Mouse (Mus musculus): ENCODE results near the gene Tle4.
A peak's percentile ranks its signal among the peaks of the same experiment; 100 is the strongest.

Gene Tle4

DNA sequence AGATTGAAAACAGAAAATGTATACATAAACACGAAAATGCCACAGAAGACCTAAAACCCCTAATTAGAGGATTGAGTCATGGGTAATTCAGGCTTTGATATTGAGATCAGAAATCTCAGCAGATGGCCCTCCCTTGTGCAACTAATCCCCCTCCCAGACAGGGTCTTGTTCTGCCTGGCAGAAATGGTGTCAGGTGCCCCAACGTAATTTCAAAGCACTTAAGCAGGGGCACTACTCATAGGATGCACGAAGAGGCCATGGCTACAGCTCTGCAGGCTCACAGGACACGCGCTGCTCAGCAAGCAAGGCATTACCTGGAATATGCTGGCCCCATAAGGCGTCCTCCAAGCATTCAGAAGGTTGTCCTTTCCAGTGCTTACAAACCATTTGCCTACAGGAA, 146.5 kb downstream of the Tle4 start:
- peak; percentile 57 for DNase-seq

DNA sequence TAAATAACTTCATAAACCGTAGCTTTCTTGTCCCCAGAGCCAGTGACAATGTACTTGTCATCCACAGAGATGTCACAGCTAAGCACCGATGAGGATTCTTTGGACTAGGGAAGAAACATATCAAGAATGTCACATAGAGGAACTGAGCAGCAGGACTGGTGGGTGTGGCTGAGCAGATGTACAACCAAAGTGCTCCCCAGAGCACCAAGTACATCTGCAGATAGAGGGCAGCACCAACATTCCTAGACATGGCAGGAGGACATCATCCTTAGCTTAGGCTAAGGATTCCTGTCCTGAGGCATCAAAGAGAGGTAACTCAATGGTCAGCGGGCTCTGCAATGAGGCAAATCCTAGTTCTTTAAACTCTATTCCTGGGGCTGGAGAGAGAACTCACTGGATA, 148.1 kb downstream of the Tle4 start:
- DNase-seq: peak; percentile 33

DNA sequence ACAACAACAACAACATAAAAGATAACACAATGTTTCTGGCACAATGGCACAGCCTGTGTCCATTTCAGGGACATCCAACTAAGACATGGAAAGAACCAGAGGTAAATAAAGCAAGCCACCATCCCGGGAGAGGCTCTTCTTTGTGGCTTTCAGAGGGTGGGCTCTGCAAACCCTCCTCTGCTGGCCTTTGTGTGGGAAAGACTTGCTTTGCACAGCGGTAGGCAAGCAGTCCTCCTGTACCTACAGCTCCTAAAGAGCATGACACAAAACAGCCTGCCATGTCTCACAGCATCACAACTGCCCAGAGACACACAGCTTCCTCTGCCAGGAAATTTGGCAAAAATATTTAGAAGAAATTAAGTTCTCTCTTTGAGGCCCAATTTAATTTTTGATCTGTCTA, 149.3 kb downstream of the Tle4 start:
- no peak for DNase-seq

DNA sequence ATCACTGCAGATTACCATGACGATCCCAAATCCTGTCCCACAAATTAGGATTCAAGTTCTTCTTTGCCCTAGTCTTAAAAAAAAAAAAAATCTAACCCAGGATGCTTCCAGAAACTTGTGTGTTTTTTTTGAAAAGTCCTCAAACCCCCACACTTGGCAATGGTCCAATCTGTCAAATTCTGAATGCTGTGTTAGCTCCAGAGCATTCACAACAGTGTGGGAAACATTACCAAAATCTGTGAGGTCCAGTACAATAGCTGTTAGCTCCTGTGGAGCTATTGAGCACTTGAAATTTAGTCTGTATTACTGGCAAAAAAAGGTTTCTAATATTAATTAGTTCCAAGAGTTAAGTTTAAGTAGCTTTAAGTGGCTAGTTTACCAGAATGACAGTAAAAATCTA, 150.4 kb downstream of the Tle4 start:
- peak; percentile 34 for DNase-seq

DNA sequence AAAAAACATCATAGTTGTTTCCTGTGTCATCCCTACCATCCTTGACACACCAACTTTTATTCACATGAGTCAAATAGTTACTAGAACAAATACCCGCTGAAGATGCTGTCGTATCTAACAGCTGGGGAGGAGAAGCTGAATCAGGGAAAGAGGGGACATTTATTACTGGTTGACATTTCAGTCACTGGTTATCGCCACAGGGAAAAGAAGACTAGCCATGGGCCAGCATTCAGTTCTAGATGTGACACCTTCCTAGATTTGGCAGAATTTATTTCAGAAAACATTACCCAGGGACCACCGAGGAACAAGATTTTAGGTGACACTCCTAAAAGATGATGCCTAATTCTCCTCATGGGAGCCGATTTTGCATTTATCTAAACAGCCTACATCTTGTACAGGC, 156.0 kb downstream of the Tle4 start:
- no peak for DNase-seq

DNA sequence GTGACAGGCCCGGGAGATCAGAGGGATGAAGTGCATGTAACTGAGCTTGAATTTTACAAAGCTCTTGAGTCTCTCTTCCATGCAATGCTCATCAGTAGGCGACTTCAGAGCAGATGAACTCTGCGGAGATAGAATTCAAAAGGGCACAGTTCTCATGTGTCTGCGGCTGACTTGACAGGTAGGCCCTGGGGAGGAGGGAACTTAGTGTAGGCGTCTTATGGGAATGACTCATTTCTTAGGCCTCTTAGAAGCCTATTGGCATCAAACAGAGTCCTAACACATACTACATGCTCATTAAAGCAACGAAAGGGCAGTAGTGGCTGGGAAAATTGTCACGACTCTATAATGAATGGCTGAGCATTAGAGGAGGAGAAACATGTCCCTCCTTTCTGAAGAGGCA, 160.6 kb downstream of the Tle4 start:
- no peak for DNase-seq

DNA sequence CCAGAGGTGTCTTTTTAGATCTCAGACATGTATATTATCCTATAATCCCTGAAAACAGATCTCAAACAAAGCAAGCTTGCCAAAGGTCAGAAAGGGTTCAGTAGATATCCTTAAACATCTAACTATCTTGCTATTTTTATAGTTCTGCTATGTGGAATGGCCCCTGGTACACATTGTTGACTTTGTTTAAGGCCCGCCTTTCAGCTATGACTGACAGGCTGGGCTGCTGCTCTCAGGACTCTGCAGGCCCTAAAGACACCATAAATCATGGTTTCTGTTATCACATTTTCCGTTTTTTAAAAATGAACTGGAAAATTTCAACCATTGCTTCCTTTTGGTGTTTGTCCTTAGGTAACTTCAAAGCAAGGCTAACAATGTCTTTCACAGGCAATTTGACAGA, 161.3 kb downstream of the Tle4 start:
- DNase-seq: no peak

DNA sequence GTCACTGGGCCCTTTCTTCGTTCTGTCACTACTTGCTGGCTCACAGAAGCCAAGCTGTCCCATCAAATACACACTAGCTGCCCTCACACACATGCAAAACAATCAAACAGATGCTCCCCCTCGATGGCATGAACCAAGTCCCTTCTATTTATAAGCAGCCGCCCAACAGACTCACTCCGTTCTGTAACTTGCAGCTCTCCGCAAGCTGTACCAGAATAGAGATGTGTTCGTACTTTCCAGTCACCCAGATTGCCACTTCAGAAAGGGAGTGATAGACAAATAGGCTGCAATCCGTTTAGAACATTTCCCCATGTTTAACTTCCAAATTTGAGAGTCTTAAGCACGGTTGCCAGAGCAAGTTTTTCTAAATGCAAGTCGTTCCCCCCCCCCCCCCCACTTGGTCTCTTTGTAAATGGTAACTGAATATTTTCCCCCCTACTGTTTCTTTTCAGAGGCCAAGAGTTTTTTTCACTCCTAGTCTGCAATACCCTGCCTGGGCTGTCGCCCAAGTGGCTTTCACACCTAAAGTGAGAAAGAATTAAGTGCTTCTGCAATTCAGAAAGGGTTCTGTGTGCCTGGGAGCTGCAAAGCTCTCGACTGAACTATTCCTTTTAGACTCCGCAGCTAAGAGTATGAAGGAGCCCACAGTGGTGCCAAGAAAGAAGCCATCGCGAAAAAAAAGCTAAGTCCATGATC, 162.0 kb downstream of the Tle4 start:
- DNase-seq: no peak

DNA sequence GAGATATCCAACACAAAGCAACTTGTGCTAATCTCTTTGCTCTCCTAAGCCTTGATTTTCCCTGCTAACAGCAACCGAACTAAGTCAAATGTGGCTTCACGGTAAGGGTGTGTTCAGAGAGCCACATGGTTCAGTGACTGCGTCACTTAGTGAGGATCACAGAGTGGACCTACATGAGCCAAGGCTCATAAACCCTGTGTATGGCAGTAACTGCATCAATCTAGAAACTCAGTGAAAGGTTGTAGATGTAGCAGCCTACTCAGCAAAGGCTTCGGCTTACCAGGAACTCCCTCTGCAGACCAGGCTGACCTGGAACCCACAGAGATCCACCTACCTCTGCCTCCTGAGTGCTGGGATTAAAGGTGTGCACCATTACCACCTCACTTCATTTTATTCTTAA, 164.0 kb downstream of the Tle4 start:
- no peak for DNase-seq

DNA sequence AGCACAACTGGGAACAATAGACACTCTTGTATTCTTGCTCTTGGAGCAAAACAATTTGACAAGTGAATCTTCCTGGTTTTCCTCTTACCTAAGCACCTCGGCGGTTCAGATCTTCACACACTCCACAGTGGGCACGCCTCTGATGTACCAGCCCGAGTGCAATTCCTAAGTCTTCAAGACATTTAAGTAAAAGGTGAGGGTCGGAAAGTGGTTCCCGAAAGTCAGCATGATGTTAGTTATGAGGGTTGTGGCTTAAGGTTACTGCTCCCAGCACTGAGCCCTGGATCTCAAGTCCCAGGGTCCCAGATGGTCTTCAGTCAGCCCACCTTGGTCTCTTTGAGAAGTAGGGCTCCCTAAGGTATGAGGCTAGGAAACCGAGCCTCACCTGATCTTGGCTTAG, 165.4 kb downstream of the Tle4 start:
- no peak for DNase-seq

DNA sequence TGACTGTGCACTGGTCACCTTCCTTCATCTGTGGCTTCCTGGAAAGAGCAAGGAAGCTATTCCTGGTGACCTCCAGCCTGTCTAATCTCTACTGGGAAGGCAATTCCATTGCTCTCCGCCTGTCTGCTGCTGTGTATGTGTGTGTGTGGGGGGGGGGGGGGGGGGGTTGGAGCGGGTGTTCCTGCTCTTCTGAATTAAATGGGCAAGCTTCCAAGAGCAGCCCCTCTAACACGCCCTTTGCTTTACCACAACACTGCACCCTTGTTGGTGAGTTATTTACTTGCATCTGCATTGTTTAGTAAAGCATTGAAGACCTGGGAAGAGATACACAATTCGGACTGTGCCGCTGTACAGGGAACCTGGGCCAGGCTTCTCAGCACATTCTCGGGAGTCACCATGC, 170.9 kb downstream of the Tle4 start:
- peak; percentile 24 for DNase-seq

DNA sequence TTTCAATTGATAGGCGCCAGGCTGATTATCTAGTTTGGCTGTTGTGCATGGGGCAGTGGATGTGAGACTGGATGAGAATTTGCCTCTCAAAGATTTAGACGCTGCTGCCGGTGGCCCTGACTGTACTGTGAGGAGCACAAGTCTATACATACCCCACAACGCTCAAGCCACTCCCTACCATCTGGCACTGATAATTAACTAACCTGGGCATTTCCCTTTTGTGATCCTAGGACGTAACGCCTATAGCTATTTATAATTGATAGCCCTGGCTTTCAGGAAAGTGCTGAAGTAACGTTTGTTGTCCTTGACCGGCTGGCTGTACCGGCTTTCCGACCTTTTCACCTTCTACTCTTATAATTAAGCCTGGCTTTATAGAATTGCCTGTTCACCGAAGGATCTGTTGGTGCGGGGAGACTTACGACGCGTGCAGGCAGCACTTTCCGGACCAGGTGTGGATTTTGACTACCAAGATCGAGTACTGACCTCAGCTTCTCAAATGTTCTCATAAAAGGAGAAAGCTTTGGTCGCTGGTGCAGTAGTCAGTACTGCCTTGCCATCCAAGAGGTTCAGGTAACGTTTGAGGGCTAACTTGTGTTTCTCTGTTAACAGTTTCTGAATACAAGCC, 171.5 kb downstream of the Tle4 start:
- DNase-seq: no peak

DNA sequence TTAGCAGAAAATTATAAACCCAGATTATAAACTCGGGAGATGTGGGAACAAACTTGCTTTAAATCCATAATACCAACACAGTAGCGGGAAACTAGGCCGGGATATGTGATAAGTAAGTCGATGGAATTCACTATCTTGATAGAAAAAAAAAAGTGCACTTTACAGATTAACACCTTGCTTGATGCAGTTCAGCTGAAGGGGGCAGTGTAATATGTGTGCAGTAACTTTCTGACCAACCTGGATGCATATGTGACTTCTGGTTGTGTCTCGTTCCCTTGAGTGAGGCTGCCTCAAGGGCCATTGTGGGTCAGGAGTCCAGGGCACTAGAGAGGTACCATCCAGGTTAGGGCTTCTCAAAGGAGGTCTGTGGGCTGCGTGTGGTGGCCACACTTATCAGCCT, 172.7 kb downstream of the Tle4 start:
- DNase-seq: no peak

DNA sequence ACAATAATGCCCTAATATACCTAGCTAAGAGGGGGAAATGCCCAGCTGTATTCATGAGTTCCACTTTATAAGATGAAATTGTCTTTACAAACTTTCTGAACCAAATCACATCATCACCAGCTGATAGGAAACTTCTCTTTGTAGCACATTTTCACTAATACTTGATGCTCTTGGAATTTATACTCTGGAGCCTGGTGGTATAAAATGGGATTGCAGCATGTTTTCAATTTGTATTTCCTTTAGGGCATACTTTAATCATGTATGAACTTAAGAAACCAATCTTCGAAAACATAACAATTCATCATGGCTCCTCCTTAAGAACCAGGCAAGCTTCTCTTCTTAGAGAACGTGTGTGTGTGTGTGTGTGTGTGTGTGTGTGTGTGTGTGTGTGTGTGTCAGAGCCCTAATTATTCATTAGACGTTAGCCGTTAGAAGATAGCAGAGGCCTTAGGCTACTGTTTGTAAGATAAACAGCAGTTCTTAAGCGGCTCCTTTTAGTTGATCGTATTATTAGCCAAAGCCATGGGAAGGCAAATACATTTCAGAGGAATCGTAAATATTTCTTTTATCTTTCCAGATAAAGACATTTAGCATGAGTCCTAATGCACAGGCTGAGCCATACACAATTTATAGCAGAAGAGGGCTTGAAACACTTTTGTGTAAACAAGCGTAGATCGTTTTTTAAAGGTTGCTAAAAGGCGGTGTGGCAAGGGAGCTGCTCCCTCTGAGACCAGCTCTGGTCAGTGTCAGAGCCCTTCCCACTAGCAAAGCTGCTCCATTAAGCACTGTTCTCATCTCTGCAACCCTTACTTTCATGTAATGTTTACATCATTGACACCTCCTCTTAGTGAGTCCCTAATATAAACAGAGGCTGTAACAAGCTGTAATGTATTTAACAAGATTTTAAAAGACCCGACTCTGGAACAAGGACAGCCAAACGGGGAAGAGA, 173.6 kb downstream of the Tle4 start:
- DNase-seq: no peak

DNA sequence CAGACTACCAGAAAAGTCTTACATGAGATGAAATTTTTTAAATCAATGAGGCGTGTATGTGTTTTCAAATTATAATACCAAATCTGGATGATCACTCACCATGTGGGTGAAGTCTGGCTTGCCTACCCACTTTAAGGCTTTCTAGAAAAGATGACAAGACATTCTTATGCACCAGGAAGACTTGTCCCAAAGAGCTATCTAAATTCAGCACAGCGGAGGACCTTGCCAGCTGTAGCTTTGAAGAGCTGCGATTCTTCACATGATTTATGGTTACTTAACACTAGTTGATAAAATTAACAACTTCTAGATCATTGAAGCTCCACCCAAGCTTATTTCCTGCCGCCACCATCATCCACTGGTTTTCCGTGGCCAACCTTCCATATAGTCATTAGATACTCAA, 176.2 kb downstream of the Tle4 start:
- no peak for DNase-seq

DNA sequence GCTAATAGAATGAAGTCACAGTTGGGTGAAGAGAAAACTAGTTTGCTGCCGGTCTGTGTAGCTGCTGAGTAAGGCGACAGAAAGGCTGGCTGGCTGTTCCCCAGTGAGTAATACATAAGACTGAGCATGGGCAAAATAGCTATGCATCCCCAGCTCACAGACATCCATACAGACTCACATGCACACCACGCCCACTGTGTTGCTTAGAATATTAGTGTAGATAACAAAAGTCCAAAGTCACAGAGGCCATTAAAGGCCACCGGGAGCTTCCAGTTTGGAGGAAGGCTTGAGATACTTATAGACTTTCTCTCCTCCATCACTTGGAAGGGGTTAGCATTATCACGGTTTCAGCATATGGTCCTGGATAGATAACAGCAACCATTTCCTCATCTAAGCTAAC, 178.0 kb downstream of the Tle4 start:
- no peak for DNase-seq

DNA sequence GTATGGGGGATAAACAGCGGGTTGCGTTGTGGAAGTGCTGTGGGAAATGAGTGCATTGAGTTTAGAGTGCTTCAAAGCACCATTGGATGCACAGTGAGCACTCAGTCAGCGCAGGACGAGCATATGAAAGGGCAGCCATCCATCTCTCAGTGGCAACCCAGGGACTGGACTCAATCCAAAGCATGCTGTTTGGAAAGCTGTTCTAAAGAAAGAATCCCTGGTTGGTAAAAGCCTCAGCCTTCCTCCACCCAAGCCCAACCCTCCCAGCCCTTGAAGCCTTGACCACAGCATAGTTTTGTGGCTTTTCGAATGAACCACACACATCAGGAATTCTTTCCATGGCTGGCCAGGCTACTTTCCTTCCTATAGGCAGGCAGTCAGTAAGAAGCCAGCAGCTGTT, 181.0 kb downstream of the Tle4 start:
- no peak for DNase-seq

DNA sequence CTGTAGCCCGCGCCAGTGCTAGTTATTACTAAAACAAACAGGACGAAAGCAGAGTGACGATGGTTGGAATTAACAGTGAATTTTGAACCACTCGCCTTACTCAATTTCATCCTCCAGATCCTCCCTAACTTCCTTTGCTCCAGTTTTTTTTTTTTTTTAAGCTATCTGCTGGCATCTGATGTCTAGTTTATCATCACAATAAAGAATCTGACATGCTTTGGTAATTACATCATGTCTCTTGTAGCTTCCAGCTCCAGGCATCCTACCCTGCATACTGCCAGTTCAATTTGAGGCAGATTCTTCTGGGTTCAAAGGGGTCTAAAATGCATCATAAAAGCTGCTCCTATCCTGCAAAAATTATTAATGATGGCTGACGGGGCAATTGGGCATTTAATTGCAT, 181.9 kb downstream of the Tle4 start:
- DNase-seq: peak; percentile 21

DNA sequence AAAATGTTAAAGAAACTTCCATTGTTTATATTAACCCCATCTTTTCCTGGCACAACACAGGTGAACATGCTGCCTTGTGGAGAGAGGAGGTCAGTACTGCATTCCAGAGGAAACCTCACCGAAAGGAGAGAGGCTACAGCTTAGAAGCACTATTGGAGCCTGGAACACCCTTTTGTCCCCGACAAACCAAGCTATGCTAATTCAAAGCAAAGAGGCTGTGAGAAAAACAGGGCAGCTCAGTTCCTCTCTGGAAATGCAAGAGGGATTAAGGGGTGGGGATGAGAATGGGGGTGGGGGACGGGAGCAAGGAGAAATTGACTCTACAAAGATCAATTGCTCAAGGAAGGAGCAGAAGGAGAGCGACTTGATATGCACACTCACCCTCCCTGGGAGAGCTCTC, 182.9 kb downstream of the Tle4 start:
- no peak for DNase-seq

DNA sequence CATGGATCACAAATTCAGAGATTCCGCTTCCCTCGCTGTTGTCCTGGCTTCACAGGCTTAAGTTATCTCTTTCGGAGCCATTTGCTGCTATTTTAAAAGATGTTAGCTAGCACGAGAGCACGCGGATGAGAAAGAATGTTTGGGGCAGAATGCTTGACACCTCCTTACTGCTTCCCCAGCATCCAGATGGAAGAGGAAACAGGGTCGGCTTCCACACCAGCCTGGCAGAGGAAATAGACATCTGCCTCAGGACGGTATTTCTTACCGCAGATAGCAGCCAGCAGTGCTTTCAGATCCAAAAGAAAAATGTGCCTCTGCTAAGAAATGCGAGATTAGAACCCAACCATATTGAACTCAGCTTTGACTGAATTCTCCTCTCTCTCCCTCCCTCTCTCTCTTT, 191.2 kb downstream of the Tle4 start:
- DNase-seq: no peak
